Mouse (Mus musculus) hindbrain, embryonic 15.5 days (tissue): ENCODE results near the gene Hist1h2bh. TPM values are rescaled to one million over a fixed set of nuclear protein-coding genes. Genes with fewer than 3 reads are reported as not detected.

Experiments used
- ATAC-seq: fragments of 200-750 bp; cut with Nextera tagmentation; 2 replicates; pipeline ENCODE4 v1.8.0; 2017; ENCODE audit warnings: low read depth, moderate number of reproducible peaks, moderate TSS enrichment; ENCODE audit not compliant: low FRiP score
- H3K27ac ChIP-seq: fragments of 300-500 bp; sonication (generic); replicated peaks from 2 replicates; pipeline ENCODE4 v1.5.1; 2015; ENCODE audit warnings: mild to moderate bottlenecking, inconsistent platforms
- H3K27me3 ChIP-seq: fragments of 300-500 bp; sonication (generic); 2 replicates; pipeline ENCODE4 v1.6.1; 2015; ENCODE audit warnings: control low read depth, inconsistent platforms
- H3K36me3 ChIP-seq: fragments of 300-500 bp; sonication (generic); 2 replicates; pipeline ENCODE4 v1.6.1; 2015; ENCODE audit warnings: control low read depth, inconsistent platforms
- H3K4me1 ChIP-seq: fragments of 300-500 bp; sonication (generic); replicated peaks from 2 replicates; pipeline ENCODE4 v1.6.1; 2015; ENCODE audit warnings: control low read depth, inconsistent platforms
- H3K4me2 ChIP-seq: fragments of 300-500 bp; sonication (generic); 2 replicates; pipeline ENCODE4 v1.6.1; 2015; ENCODE audit warnings: moderate library complexity, mild to moderate bottlenecking, inconsistent platforms
- H3K4me3 ChIP-seq: fragments of 300-500 bp; sonication (generic); 2 replicates; pipeline ENCODE4 v1.5.1; 2015; ENCODE audit warnings: mild to moderate bottlenecking, inconsistent platforms
- H3K9ac ChIP-seq: fragments of 300-500 bp; sonication (generic); 2 replicates; pipeline ENCODE4 v1.6.1; 2015; ENCODE audit warnings: inconsistent platforms
- H3K9me3 ChIP-seq: fragments of 300-500 bp; sonication (generic); 2 replicates; pipeline ENCODE4 v1.6.1; 2016; ENCODE audit warnings: control low read depth, inconsistent platforms
- WGBS: fragments of 180-500 bp; shearing (Covaris S2); methylation state at CpG from one replicate; pipeline ENCODE4 v1.1.7; 2015; 5-methylcytosine and 5-hydroxymethylcytosine counted together
- polyA plus RNA-seq: library from polyadenylated mRNA; unstranded; fragments of >200 nt; fragmentation: Nextera tagmentation; extraction: Ambion mirVana; gene quantifications from 2 replicates; pipeline ENCODE4 v1.2.1, GENCODE M21; 2015

Gene Hist1h2bh
- polyA plus RNA-seq, 1 experiment from 2014 or later, result 0.19 TPM

DNA sequence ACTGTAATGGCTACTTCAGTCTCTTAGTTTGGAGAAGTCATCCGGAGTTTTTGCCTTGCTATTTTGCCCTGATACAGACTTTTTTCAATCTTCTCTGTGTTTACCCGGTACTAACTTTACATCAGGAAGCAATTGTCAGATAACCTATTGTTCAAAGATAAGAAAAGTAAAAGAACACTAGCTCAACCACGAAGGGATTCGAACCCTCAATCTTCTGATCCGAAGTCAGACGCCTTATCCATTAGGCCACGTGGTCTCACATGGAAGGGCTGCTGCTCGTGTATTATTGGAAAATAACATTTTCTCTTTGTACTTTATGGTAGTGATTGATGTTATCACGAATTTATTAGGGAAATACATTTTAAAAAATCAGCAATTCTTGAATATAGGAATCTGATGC is 39.4 kb downstream of the Hist1h2bh start:
- peak overlapping the region; percentile 39 for H3K4me2 ChIP-seq
- no peaks in the 10 kb centered on the region for H3K9me3 ChIP-seq
- peaks cover 14% of the 10 kb centered on the region for H3K27me3 ChIP-seq
- no peak overlapping the region for H3K9ac ChIP-seq
- no peaks in the 10 kb centered on the region for H3K36me3 ChIP-seq
- peaks cover 13% of the 10 kb centered on the region; the same call in 1 of the 2 replicates for H3K4me1 ChIP-seq
- peak overlapping the region; percentile 12; the same call in 1 of the 2 replicates for H3K4me3 ChIP-seq
- ATAC-seq, result 0 out of 2 replicates have a peak, but pooled peaks have one; percentile 39
- WGBS, result 2% methylated on average over 9 of the region's 9 CpGs
- H3K27ac ChIP-seq, result no peak overlapping the region

DNA sequence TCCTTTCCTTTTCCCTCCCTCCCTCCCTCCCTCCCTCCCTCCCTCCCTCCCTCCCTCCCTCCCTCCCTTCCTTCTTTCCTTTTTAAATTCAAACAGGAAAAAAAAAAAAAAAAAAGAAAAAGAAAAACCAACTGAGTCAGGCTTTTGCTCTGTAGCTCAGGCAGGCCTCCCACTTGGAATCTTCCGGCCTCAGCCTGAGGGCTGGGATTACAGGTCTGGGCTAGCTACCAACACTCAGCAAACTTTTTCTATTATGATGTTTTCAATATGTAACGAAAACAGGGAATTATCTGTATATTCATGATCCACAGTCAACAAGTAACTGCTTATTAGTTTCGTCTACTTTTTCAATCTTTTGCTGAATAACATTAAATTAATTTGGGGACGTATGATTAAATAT is 40.3 kb downstream of the Hist1h2bh start:
- no peak overlapping the region for H3K9ac ChIP-seq
- H3K4me3 ChIP-seq, result no peak overlapping the region
- no peak for ATAC-seq
- H3K4me1 ChIP-seq, result peaks cover 19% of the 10 kb centered on the region; the same call in 1 of the 2 replicates
- H3K9me3 ChIP-seq, result no peaks in the 10 kb centered on the region
- no peak overlapping the region for H3K4me2 ChIP-seq
- H3K27me3 ChIP-seq, result peaks cover 18% of the 10 kb centered on the region
- H3K36me3 ChIP-seq, result no peaks in the 10 kb centered on the region
- 41% methylated on average over 4 of the region's 4 CpGs for WGBS
- no peak overlapping the region for H3K27ac ChIP-seq

DNA sequence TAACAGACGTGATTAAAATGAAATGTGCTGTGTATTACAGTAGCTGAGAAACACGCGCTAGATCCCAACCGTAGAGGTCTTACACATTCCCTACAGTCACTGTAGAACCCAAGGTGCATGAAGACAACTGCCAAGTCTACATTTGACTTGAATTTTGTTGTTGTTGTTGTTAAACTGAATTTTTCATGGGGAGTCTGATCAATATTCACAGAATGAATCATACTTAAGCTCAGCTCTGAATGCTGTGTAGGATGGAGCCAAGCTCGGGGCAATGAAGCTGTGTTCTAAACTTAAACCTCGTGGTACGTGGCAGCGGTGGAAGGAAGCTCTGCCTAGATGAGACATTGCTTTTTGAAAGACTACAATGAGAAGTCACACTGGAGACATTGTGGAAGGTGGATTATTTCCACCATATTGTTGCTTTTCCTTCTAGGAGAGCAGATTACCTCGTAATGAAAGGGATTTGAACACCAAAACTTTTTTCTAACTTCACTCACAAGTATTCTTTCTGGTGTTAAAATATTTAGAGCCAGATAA is 41.1 kb downstream of the Hist1h2bh start:
- no peak overlapping the region for H3K27ac ChIP-seq
- 34% methylated on average over 9 of the region's 9 CpGs for WGBS

DNA sequence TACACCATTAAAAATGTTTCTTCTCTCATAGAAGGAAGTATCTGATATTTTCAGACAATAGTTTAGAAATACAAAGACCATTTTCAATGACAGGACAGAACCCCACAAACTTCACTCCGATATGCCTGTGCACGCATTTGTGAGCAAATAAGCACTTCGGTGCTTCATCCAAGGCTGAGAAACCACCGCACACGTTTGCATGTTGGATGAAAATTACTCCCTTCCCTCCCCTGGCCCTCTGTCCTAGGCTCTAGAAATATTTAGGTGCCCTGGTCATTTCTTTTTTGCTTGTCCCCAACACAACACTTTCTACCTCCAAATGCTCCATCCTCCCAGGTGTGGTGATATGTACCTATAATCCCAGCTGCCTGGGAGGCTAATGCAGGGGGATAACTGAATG is 41.7 kb downstream of the Hist1h2bh start:
- peaks cover 21% of the 10 kb centered on the region for H3K27me3 ChIP-seq
- no peak overlapping the region for H3K4me3 ChIP-seq
- ATAC-seq, result no peak
- no peaks in the 10 kb centered on the region for H3K36me3 ChIP-seq
- no peak overlapping the region for H3K9ac ChIP-seq
- H3K27ac ChIP-seq, result no peak overlapping the region
- no peaks in the 10 kb centered on the region for H3K9me3 ChIP-seq
- H3K4me1 ChIP-seq, result peaks cover 17% of the 10 kb centered on the region; the same call in 1 of the 2 replicates
- 33% methylated on average over 5 of the region's 5 CpGs for WGBS
- H3K4me2 ChIP-seq, result peak overlapping the region; percentile 11; the same call in 1 of the 2 replicates

More for the DNA sequence above, 41.1 kb downstream of the Hist1h2bh start:
- no peak for ATAC-seq
- Histone ChIP-seq H3K36me3 (no peaks in the 10 kb centered on the region), H3K9ac (no peak overlapping the region), H3K4me3 (no peak overlapping the region), H3K4me2 (peak overlapping the region; percentile 11; the same call in 1 of the 2 replicates), H3K4me1 (peaks cover 17% of the 10 kb centered on the region; the same call in 1 of the 2 replicates), H3K27me3 (peaks cover 18% of the 10 kb centered on the region), H3K9me3 (no peaks in the 10 kb centered on the region)

DNA sequence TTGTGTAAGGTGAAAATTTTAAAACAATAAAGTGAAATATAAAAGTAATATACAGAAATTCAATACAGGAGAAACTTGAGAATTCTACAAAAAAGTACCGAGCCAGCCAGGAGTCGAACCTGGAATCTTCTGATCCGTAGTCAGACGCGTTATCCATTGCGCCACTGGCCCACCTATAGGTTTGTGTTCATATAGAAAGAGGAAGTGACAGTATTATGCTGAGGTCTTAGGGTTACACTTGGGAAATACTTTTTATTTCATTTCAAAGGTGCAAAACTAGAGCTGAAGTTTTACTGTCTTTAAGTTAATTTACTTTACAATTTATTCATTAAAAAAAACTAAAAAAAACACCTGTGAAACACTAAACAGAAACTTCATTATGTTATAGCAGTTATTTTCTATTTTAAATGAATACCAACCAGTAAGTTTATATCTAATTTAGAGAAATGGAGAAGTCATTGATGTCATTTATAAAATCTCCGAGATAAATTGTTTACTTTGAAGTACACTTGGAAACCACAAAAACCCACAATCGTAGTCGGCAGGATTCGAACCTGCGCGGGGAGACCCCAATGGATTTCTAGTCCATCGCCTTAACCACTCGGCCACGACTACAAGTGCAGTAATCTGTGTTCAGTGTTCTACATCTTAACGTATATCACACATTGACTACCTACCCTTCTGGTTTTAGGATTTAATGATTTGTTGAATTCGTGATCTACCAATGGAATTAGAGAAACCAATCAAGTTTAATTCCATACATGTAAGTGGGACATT is 42.6 kb downstream of the Hist1h2bh start:
- no peak overlapping the region for H3K9ac ChIP-seq
- 0 out of 2 replicates have a peak overlapping the region, but pooled peaks have one; percentile 2 for H3K4me2 ChIP-seq
- H3K9me3 ChIP-seq, result no peaks in the 10 kb centered on the region
- ATAC-seq, result peak; percentile 61; the same call in 1 of the 2 replicates
- H3K27me3 ChIP-seq, result peaks cover 21% of the 10 kb centered on the region
- H3K36me3 ChIP-seq, result no peaks in the 10 kb centered on the region
- WGBS, result 3% methylated on average over 17 of the region's 17 CpGs
- no peak overlapping the region for H3K27ac ChIP-seq
- H3K4me3 ChIP-seq, result no peak overlapping the region
- H3K4me1 ChIP-seq, result peaks cover 12% of the 10 kb centered on the region; the same call in 1 of the 2 replicates

DNA sequence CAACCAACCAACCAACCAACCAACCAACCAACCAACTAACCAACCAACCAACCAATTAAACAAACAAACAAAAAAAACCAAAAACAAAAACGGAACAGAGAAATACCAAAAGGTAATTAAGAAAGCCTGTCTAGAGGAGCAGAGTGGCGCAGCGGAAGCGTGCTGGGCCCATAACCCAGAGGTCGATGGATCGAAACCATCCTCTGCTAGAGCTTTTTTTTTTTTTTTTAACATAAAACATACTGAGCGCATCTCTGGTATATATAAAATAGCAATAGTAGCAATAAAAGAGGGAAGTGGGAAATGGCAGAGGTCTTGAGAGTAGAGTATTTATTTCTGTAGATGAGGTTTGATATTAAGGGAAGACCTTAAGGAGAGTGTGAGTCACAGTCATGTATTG is 43.2 kb downstream of the Hist1h2bh start:
- H3K9ac ChIP-seq, result no peak overlapping the region
- no peak for ATAC-seq
- no peaks in the 10 kb centered on the region for H3K36me3 ChIP-seq
- no peaks in the 10 kb centered on the region for H3K9me3 ChIP-seq
- H3K27ac ChIP-seq, result no peak overlapping the region
- no peak overlapping the region for H3K4me2 ChIP-seq
- peaks cover 8% of the 10 kb centered on the region; the same call in 1 of the 2 replicates for H3K4me1 ChIP-seq
- H3K4me3 ChIP-seq, result no peak overlapping the region
- peaks cover 21% of the 10 kb centered on the region for H3K27me3 ChIP-seq
- WGBS, result 6% methylated on average over 7 of the region's 7 CpGs

DNA sequence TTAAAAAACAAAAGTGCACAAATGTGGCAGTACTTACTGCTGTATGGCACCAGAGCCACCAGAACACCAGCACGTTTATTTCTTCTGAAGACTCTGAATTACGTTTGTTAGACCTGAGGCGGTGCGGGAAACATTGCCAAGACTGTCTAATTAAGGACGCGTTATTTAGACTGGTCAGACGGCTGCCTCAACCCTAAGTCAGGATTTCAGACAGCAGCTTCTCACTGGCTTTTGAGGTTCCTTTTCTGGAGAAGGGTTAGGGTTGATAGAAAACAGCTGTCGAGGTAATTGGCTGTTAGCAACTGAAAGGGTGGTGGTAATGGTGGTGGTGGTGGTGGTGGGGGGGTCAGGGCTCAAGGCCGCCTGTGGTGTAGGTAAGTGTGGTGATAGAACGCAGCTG is 44.5 kb downstream of the Hist1h2bh start:
- no peaks in the 10 kb centered on the region for H3K9me3 ChIP-seq
- no peak overlapping the region for H3K27ac ChIP-seq
- ATAC-seq, result no peak
- H3K4me2 ChIP-seq, result peak overlapping the region; percentile 44
- H3K27me3 ChIP-seq, result peaks cover 21% of the 10 kb centered on the region
- H3K4me1 ChIP-seq, result peaks cover 8% of the 10 kb centered on the region; the same call in 1 of the 2 replicates
- 6% methylated on average over 10 of the region's 10 CpGs for WGBS
- H3K9ac ChIP-seq, result no peak overlapping the region
- no peaks in the 10 kb centered on the region for H3K36me3 ChIP-seq
- H3K4me3 ChIP-seq, result peak overlapping the region; percentile 25

DNA sequence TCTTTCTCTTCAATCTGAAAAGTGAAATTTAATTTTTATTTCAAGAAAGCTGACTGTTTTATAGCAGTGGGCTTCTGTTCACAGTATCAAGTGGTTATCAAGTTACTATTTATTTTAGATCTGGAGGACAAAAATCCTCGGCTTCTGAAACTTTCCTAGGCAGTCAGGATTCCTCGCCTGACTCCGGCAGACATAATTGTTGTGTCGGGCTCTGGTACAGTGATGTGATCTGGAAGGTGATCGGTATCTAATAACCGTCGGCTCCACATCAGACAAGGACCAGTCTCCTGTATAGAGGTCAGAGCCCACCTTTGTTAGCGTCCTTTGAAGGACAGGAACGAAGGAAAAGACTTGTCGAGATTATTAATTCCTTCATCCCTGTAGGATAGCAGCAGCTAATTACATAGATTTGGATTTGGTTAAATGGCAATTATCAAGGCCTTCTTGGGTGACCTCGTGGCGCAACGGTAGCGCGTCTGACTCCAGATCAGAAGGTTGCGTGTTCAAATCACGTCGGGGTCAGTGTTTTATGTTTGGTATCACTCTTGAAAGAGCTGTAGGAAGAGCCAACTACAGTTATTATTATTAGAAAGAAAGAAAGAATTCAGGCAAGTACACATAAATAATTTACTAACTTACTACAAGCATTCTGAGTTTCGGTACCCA is 45.4 kb downstream of the Hist1h2bh start:
- Histone ChIP-seq H3K36me3 (no peaks in the 10 kb centered on the region), H3K9me3 (no peaks in the 10 kb centered on the region), H3K4me1 (peaks cover 8% of the 10 kb centered on the region; the same call in 1 of the 2 replicates), H3K4me3 (peak overlapping the region; percentile 25), H3K27me3 (peaks cover 21% of the 10 kb centered on the region), H3K9ac (no peak overlapping the region), H3K4me2 (peak overlapping the region; percentile 44), H3K27ac (no peak overlapping the region)
- ATAC-seq, result no peak
- WGBS, result 6% methylated on average over 19 of the region's 19 CpGs

DNA sequence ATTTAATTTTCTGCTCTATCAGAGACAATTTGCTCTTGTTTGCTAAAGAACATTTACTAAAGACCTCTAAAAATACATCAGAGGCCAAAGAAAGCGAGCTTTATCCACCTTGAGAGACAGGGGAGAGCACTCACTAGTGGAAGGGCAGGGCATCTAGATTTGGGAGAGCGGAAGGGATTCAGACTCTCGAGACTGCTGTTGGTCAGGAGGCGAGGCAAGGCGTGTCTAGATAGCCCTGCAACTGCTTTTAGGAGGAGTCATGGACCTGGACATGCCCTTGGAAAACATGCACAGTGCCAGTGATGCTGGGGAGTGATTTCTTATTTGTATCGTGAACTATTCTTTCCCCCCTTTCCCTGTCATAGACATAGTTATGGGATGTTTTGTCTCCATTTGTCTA is 47.7 kb downstream of the Hist1h2bh start:
- ATAC-seq, result no peak
- H3K27me3 ChIP-seq, result peaks cover 18% of the 10 kb centered on the region
- H3K4me2 ChIP-seq, result no peak overlapping the region
- H3K36me3 ChIP-seq, result no peaks in the 10 kb centered on the region
- H3K9ac ChIP-seq, result no peak overlapping the region
- no peak overlapping the region for H3K27ac ChIP-seq
- H3K4me3 ChIP-seq, result no peak overlapping the region
- peaks cover 12% of the 10 kb centered on the region for H3K4me1 ChIP-seq
- 85% methylated on average over 6 of the region's 6 CpGs for WGBS
- H3K9me3 ChIP-seq, result no peaks in the 10 kb centered on the region

DNA sequence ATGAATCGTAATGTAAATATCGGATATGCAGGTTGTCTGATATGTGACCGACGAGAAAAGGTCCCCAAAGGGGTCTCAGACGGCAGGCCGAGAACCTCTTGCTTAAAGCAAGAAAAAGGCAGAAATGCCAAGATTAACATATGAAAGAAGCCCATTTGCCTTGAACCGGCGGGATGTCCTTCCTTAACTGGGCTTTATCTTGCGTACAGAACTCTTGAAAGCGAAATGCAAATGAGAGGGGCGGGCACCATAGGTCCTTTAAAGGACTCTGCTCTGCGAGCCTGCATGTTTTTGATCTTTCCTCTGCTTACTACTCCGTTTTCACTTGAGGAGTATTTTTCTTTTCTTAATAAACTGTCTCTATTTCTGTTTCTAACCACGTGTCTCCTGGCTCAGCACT is 51.2 kb downstream of the Hist1h2bh start:
- 4% methylated on average over 14 of the region's 14 CpGs for WGBS
- peaks cover 2% of the 10 kb centered on the region; the same call in 1 of the 2 replicates for H3K27me3 ChIP-seq

More for the DNA sequence above, 51.2 kb downstream of the Hist1h2bh start:
- peaks cover 7% of the 10 kb centered on the region for H3K4me1 ChIP-seq
- peak overlapping the region; percentile 48 for H3K4me2 ChIP-seq
- H3K9me3 ChIP-seq, result no peaks in the 10 kb centered on the region
- no peaks in the 10 kb centered on the region for H3K36me3 ChIP-seq
- no peak for ATAC-seq
- no peak overlapping the region for H3K9ac ChIP-seq
- H3K4me3 ChIP-seq, result peak overlapping the region; percentile 21
- no peak overlapping the region for H3K27ac ChIP-seq
